Mouse (Mus musculus): ENCODE results near the gene Gm9639.
"Not testable (repeated sequence)": the region's sequence is repeated elsewhere in the genome, so short reads cannot be mapped to it uniquely, and the experiment has no call there.

DNA sequence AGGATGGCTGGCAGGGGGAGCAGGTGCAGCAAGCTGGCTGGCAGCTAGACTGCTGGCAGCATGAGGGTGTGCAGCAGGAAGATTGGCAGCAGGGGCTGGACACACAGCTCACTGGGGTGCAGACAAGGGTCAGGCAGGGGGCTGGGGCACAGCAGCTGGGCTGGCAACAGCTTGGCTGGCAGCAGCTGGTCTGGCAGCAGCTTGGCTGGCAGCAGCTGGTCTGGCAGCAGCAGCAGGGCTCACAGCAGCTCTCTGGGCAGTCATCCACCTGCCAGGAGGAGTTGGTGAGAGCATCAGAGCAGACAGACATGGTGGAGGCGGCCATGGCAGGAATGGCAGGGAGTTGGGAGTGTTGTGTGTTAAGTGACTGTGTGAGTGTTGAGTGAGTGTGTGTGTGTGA lies 7.0 kb downstream of the Gm9639 start, which contains the start of gene Gm7137:
- not testable (repeated sequence) for TF ChIP-seq CTCF (IDR thresholded peaks at IDR 0.05); EP300 (IDR thresholded peaks at IDR 0.05; ENCODE audit: insufficient read depth, low read depth, low read length); POLR2A (IDR thresholded peaks at IDR 0.05; ENCODE audit: insufficient read depth, low read depth, low read length)
